Mouse (Mus musculus) spleen, adult 2 months (tissue): ENCODE data around the gene Rprd2. TPM values are rescaled to one million over a fixed set of nuclear protein-coding genes. Genes with fewer than 3 reads are reported as not detected.
A peak's percentile ranks its signal among the peaks of the same experiment; 100 is the strongest.

Source experiments
- DNase-seq, 2 experiments: peaks; one replicate each; pipeline versions ENCODE4 v3.0.0 to v3.0.0-alpha.2; 2012 to 2021; ENCODE audit warnings: low spot score in 2 of 2, low read depth in 1 of 2
- H3K27ac ChIP-seq: fragments of 200-500 bp; 2 replicates; pipeline ENCODE4 v1.5.1; 2012; ENCODE audit warnings: low read length, inconsistent platforms; ENCODE audit not compliant: insufficient read depth
- H3K27me3 ChIP-seq: fragments of 200-500 bp; 2 replicates; pipeline ENCODE4 v1.6.1; 2012; ENCODE audit warnings: mild to moderate bottlenecking, moderate library complexity, low read length, inconsistent platforms; ENCODE audit not compliant: control insufficient read depth, insufficient read depth
- H3K36me3 ChIP-seq: fragments of 200-500 bp; 2 replicates; pipeline ENCODE4 v1.6.1; 2012; ENCODE audit warnings: mild to moderate bottlenecking, low read length, inconsistent platforms; ENCODE audit not compliant: control insufficient read depth, insufficient read depth
- H3K4me1 ChIP-seq: fragments of 200-500 bp; 2 replicates; pipeline ENCODE4 v1.6.1; 2011; ENCODE audit warnings: inconsistent platforms; ENCODE audit not compliant: control insufficient read depth, insufficient read depth, insufficient read length
- H3K4me3 ChIP-seq: fragments of 200-500 bp; 2 replicates; pipeline ENCODE4 v1.5.1; 2011; ENCODE audit warnings: mild to moderate bottlenecking, inconsistent platforms; ENCODE audit not compliant: insufficient read depth, insufficient read length; ENCODE audit errors: extremely low read depth
- CTCF ChIP-seq: fragments of 200-500 bp; IDR thresholded peaks from 2 replicates; pipeline ENCODE4 v1.5.1; 2011; ENCODE audit warnings: mild to moderate bottlenecking, inconsistent platforms; ENCODE audit not compliant: insufficient read depth, insufficient read length, insufficient replicate concordance; ENCODE audit errors: extremely low read depth
- POLR2A ChIP-seq: fragments of 200-500 bp; IDR thresholded peaks from 2 replicates; pipeline ENCODE4 v1.6.1; 2011; ENCODE audit warnings: low read depth, low read length, inconsistent platforms
- WGBS: fragments of 180-500 bp; shearing (Covaris S2); methylation state at CpG from one replicate; pipeline ENCODE4 v1.1.7; 2018; 5-methylcytosine and 5-hydroxymethylcytosine counted together
- polyA plus RNA-seq: library from polyadenylated mRNA; depleted of rRNA; stranded (reverse); fragments of >200 nt; gene quantifications from 2 replicates; pipeline ENCODE4 v1.2.3, GENCODE M21; 2012

The Rprd2 gene
- polyA plus RNA-seq, 1 experiment = 11.3 TPM

- no peak overlapping the region for H3K27ac ChIP-seq
- TF ChIP-seq POLR2A (no peak), CTCF (no peak)
- H3K4me1 ChIP-seq = no peaks in the 10 kb centered on the region
- peaks cover 43% of the 10 kb centered on the region for H3K36me3 ChIP-seq
- no peak for DNase-seq
- WGBS = 84% methylated on average over 3 of the region's 3 CpGs
- no peak overlapping the region for H3K4me3 ChIP-seq
- H3K27me3 ChIP-seq = no peaks in the 10 kb centered on the region
These were observed 24.0 kb upstream of the Rprd2 start for GRCm38 (mm10) chr3:95842503-95843214.

DNA sequence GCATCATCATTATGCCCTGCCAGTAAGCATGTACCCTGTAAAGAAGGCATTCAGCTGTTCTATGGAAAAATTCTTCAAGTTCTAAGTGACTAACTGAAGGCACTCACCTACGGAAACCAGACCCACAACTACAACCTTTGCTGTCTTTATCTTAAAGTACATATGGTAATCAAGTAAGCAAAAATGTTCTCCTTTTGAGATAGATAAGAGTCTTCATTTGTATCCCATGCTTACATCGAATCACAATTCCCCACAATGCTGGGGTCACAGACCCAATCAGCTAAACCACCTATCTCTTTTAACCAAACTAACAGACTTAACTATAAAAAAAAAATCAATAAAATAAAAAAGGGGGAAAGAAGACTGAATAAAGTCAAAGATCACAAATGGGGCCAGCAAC, 20.6 kb upstream of the Rprd2 start:
- WGBS = 82% methylated on average over 2 of the region's 2 CpGs
- H3K4me3 ChIP-seq = no peak overlapping the region
- H3K27me3 ChIP-seq = no peaks in the 10 kb centered on the region
- DNase-seq = no peak
- H3K27ac ChIP-seq = no peak overlapping the region
- TF ChIP-seq POLR2A (no peak), CTCF (no peak)
- H3K36me3 ChIP-seq = peaks cover 40% of the 10 kb centered on the region
- H3K4me1 ChIP-seq = no peaks in the 10 kb centered on the region

- H3K4me1 ChIP-seq = no peaks in the 10 kb centered on the region
- 97% methylated on average over 4 of the region's 4 CpGs for WGBS
- H3K27me3 ChIP-seq = no peaks in the 10 kb centered on the region
- no peak overlapping the region for H3K27ac ChIP-seq
- no peak for DNase-seq
- H3K36me3 ChIP-seq = peaks cover 16% of the 10 kb centered on the region
- H3K4me3 ChIP-seq = no peak overlapping the region
- TF ChIP-seq POLR2A (no peak), CTCF (no peak)
These were observed 10.4 kb upstream of the Rprd2 start for GRCm38 (mm10) chr3:95829053-95829452.

DNA sequence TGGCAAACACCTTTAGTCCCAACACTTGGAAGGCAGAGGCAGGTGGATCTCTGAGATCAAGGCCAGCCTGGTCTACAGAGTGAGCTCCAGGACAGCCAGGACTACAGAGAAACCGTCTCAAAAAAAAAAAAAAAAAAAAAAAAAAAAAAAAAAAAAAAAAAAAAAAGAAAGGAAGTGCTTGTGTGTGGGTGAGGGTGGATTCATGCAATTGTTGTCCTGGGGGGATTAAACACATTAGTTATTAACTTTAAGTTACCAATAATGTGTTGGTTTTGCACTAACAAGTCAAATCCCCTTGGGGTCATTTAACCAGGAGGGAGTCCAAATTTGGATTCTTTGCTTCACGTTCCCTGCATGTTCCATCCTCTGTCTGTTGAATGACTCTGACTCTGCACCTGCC, 7.6 kb upstream of the Rprd2 start:
- 67% methylated on average over 2 of the region's 2 CpGs for WGBS
- Histone ChIP-seq H3K4me1 (no peaks in the 10 kb centered on the region), H3K36me3 (peaks cover 2% of the 10 kb centered on the region; the same call in 1 of the 2 replicates), H3K27me3 (no peaks in the 10 kb centered on the region), H3K27ac (no peak overlapping the region), H3K4me3 (no peak overlapping the region)
- no peak for TF ChIP-seq CTCF
- no peak for DNase-seq

GRCm38 (mm10) chr3:95820046-95821010, 1.7 kb upstream of the Rprd2 start:
- peaks cover 5% of the 10 kb centered on the region; the same call in 1 of the 2 replicates for H3K4me1 ChIP-seq
- peak overlapping the region; percentile 74; the same call in 1 of the 2 replicates for H3K4me3 ChIP-seq
- no peaks in the 10 kb centered on the region for H3K36me3 ChIP-seq
- no peaks in the 10 kb centered on the region for H3K27me3 ChIP-seq
- no peak for TF ChIP-seq CTCF
- TF ChIP-seq POLR2A = no peak
- no peak for DNase-seq
- peak overlapping the region; percentile 98 for H3K27ac ChIP-seq
- WGBS = 34% methylated on average over 10 of the region's 10 CpGs

- Histone ChIP-seq H3K4me3 (peak overlapping the region; percentile 74), H3K4me1 (peaks cover 5% of the 10 kb centered on the region; the same call in 1 of the 2 replicates), H3K36me3 (no peaks in the 10 kb centered on the region), H3K27ac (peak overlapping the region; percentile 98), H3K27me3 (no peaks in the 10 kb centered on the region)
- peak; percentile 99 to 100 for DNase-seq
- TF ChIP-seq CTCF (no peak), POLR2A (peak; percentile 74)
- WGBS = under 1% methylated on average over 49 of the region's 49 CpGs
These were observed 805 bp upstream of the Rprd2 start for GRCm38 (mm10) chr3:95819351-95819985.
